Mouse (Mus musculus): ENCODE data around the gene Ncam1. TPM values are rescaled to one million over a fixed set of nuclear protein-coding genes. Genes with fewer than 3 reads are reported as not detected.

Ncam1 gene
- polyA plus RNA-seq, 1 experiment from 2014 or later = 208 TPM

GRCm38 (mm10) chr9:49707646-49708045 lies 91.1 kb downstream of the Ncam1 start:
- Histone ChIP-seq H3K4me1 (peaks cover 1% of the 10 kb centered on the region; the same call in 1 of the 2 replicates), H3K9ac (replicated peaks) (no peak overlapping the region), H3K27ac (replicated peaks) (no peak overlapping the region), H3K27me3 (no peaks in the 10 kb centered on the region), H3K36me3 (no peaks in the 10 kb centered on the region), H3K9me3 (no peaks in the 10 kb centered on the region), H3K4me3 (no peak overlapping the region), H3K4me2 (replicated peaks) (no peak overlapping the region)
- ATAC-seq (ENCODE audit: low FRiP score, low read depth) = no peak

GRCm38 (mm10) chr9:49704196-49704967 lies 94.3 kb downstream of the Ncam1 start:
- ATAC-seq (ENCODE audit: low FRiP score, low read depth) = no peak
- WGBS = 84% methylated on average over 9 of the region's 9 CpGs

GRCm38 (mm10) chr9:49695371-49695770 lies 103.4 kb downstream of the Ncam1 start:
- H3K27me3 ChIP-seq = no peaks in the 10 kb centered on the region
- 90% methylated on average over 7 of the region's 7 CpGs for WGBS
- H3K36me3 ChIP-seq = no peaks in the 10 kb centered on the region
- H3K9ac ChIP-seq (replicated peaks) = no peak overlapping the region
- H3K4me2 ChIP-seq (replicated peaks) = no peak overlapping the region
- no peak overlapping the region for H3K27ac ChIP-seq (replicated peaks)
- H3K4me3 ChIP-seq = no peak overlapping the region
- no peaks in the 10 kb centered on the region for H3K9me3 ChIP-seq
- peaks cover 12% of the 10 kb centered on the region; the same call in 1 of the 2 replicates for H3K4me1 ChIP-seq
- no peak for ATAC-seq (ENCODE audit: low FRiP score, low read depth)

More at GRCm38 (mm10) chr9:49704196-49704967, 94.3 kb downstream of the Ncam1 start:
- no peaks in the 10 kb centered on the region for H3K27me3 ChIP-seq
- no peaks in the 10 kb centered on the region for H3K36me3 ChIP-seq
- no peak overlapping the region for H3K9ac ChIP-seq (replicated peaks)
- no peaks in the 10 kb centered on the region for H3K9me3 ChIP-seq
- no peak overlapping the region for H3K4me3 ChIP-seq
- H3K4me1 ChIP-seq = no peaks in the 10 kb centered on the region; the same call in 1 of the 2 replicates
- no peak overlapping the region; the same call in 1 of the 2 replicates for H3K27ac ChIP-seq (replicated peaks)
- H3K4me2 ChIP-seq (replicated peaks) = no peak overlapping the region

- no peaks in the 10 kb centered on the region for H3K9me3 ChIP-seq
- 80% methylated on average over 11 of the region's 11 CpGs for WGBS
- H3K36me3 ChIP-seq = no peaks in the 10 kb centered on the region
- H3K27me3 ChIP-seq = no peaks in the 10 kb centered on the region
- peaks cover 12% of the 10 kb centered on the region; the same call in 1 of the 2 replicates for H3K4me1 ChIP-seq
- no peak overlapping the region for H3K4me2 ChIP-seq (replicated peaks)
- H3K4me3 ChIP-seq = no peak overlapping the region
- H3K9ac ChIP-seq (replicated peaks) = no peak overlapping the region
- no peak for ATAC-seq (ENCODE audit: low FRiP score, low read depth)
- H3K27ac ChIP-seq (replicated peaks) = no peak overlapping the region
Observed at GRCm38 (mm10) chr9:49692791-49693190, 105.9 kb downstream of the Ncam1 start.

- no peak for ATAC-seq (ENCODE audit: low FRiP score, low read depth)
- 47% methylated on average over 2 of the region's 2 CpGs for WGBS
- H3K27ac ChIP-seq (replicated peaks) = no peak overlapping the region
Observed at GRCm38 (mm10) chr9:49691344-49691743, 107.4 kb downstream of the Ncam1 start.

GRCm38 (mm10) chr9:49683566-49684273 lies 115.0 kb downstream of the Ncam1 start:
- H3K4me1 ChIP-seq = peaks cover 14% of the 10 kb centered on the region
- no peak overlapping the region for H3K4me3 ChIP-seq
- H3K4me2 ChIP-seq (replicated peaks) = no peak overlapping the region
- WGBS = 89% methylated on average over 8 of the region's 8 CpGs
- no peak for ATAC-seq (ENCODE audit: low FRiP score, low read depth)
- H3K27me3 ChIP-seq = no peaks in the 10 kb centered on the region
- H3K9me3 ChIP-seq = no peaks in the 10 kb centered on the region
- no peaks in the 10 kb centered on the region for H3K36me3 ChIP-seq
- no peak overlapping the region for H3K27ac ChIP-seq (replicated peaks)
- no peak overlapping the region for H3K9ac ChIP-seq (replicated peaks)

More at GRCm38 (mm10) chr9:49691344-49691743, 107.4 kb downstream of the Ncam1 start:
- H3K36me3 ChIP-seq = no peaks in the 10 kb centered on the region
- peaks cover 12% of the 10 kb centered on the region; the same call in 1 of the 2 replicates for H3K4me1 ChIP-seq
- no peak overlapping the region for H3K9ac ChIP-seq (replicated peaks)
- H3K4me2 ChIP-seq (replicated peaks) = no peak overlapping the region
- H3K4me3 ChIP-seq = no peak overlapping the region
- no peaks in the 10 kb centered on the region for H3K27me3 ChIP-seq
- no peaks in the 10 kb centered on the region for H3K9me3 ChIP-seq

GRCm38 (mm10) chr9:49681848-49682469 lies 116.8 kb downstream of the Ncam1 start:
- Histone ChIP-seq H3K27ac (replicated peaks) (no peak overlapping the region), H3K9ac (replicated peaks) (no peak overlapping the region), H3K4me1 (peaks cover 14% of the 10 kb centered on the region), H3K27me3 (no peaks in the 10 kb centered on the region), H3K4me2 (replicated peaks) (no peak overlapping the region), H3K4me3 (no peak overlapping the region), H3K36me3 (no peaks in the 10 kb centered on the region), H3K9me3 (no peaks in the 10 kb centered on the region)
- 83% methylated on average over 7 of the region's 7 CpGs for WGBS
- no peak for ATAC-seq (ENCODE audit: low FRiP score, low read depth)

GRCm38 (mm10) chr9:49679270-49679669 lies 119.5 kb downstream of the Ncam1 start:
- no peak overlapping the region for H3K9ac ChIP-seq (replicated peaks)
- WGBS = 60% methylated on average over 3 of the region's 3 CpGs
- no peak for ATAC-seq (ENCODE audit: low FRiP score, low read depth)
- no peak overlapping the region for H3K4me2 ChIP-seq (replicated peaks)
- H3K27me3 ChIP-seq = no peaks in the 10 kb centered on the region
- H3K4me1 ChIP-seq = peaks cover 24% of the 10 kb centered on the region; the same call in 1 of the 2 replicates
- no peaks in the 10 kb centered on the region for H3K36me3 ChIP-seq
- no peak overlapping the region for H3K27ac ChIP-seq (replicated peaks)
- H3K4me3 ChIP-seq = no peak overlapping the region
- H3K9me3 ChIP-seq = no peaks in the 10 kb centered on the region

GRCm38 (mm10) chr9:49675696-49676465 lies 122.8 kb downstream of the Ncam1 start:
- no peak for ATAC-seq (ENCODE audit: low FRiP score, low read depth)
- WGBS = 74% methylated on average over 9 of the region's 9 CpGs
- H3K27ac ChIP-seq (replicated peaks) = 0 out of 2 replicates have a peak overlapping the region, but pooled peaks have one; percentile 22

GRCm38 (mm10) chr9:49672646-49673199 lies 126.0 kb downstream of the Ncam1 start:
- H3K27me3 ChIP-seq = no peaks in the 10 kb centered on the region
- 27% methylated on average over 6 of the region's 6 CpGs for WGBS
- H3K4me1 ChIP-seq = peaks cover 32% of the 10 kb centered on the region
- ATAC-seq (ENCODE audit: low FRiP score, low read depth) = no peak
- no peak overlapping the region for H3K9ac ChIP-seq (replicated peaks)
- no peak overlapping the region for H3K4me2 ChIP-seq (replicated peaks)
- H3K9me3 ChIP-seq = no peaks in the 10 kb centered on the region
- H3K27ac ChIP-seq (replicated peaks) = peak overlapping the region; percentile 49; the same call in 1 of the 2 replicates
- H3K36me3 ChIP-seq = no peaks in the 10 kb centered on the region
- H3K4me3 ChIP-seq = no peak overlapping the region

More at GRCm38 (mm10) chr9:49675696-49676465, 122.8 kb downstream of the Ncam1 start:
- no peaks in the 10 kb centered on the region for H3K9me3 ChIP-seq
- no peak overlapping the region for H3K9ac ChIP-seq (replicated peaks)
- H3K36me3 ChIP-seq = no peaks in the 10 kb centered on the region
- no peaks in the 10 kb centered on the region for H3K27me3 ChIP-seq
- H3K4me3 ChIP-seq = no peak overlapping the region
- no peak overlapping the region for H3K4me2 ChIP-seq (replicated peaks)
- peaks cover 32% of the 10 kb centered on the region for H3K4me1 ChIP-seq

- H3K4me1 ChIP-seq = no peaks in the 10 kb centered on the region
- H3K9me3 ChIP-seq = no peaks in the 10 kb centered on the region
- no peak overlapping the region for H3K4me3 ChIP-seq
Observed at GRCm38 (mm10) chr9:49667066-49667465, 131.7 kb downstream of the Ncam1 start.

More at GRCm38 (mm10) chr9:49667066-49667465, 131.7 kb downstream of the Ncam1 start:
- no peak for ATAC-seq (ENCODE audit: low FRiP score, low read depth)
- H3K36me3 ChIP-seq = no peaks in the 10 kb centered on the region
- no peak overlapping the region for H3K9ac ChIP-seq (replicated peaks)
- no peaks in the 10 kb centered on the region for H3K27me3 ChIP-seq
- H3K4me2 ChIP-seq (replicated peaks) = no peak overlapping the region
- no peak overlapping the region for H3K27ac ChIP-seq (replicated peaks)

Measured in midbrain, embryonic 12.5 days (tissue).